Mouse (Mus musculus): ENCODE data around the gene Trpc4ap. TPM values are rescaled to one million over a fixed set of nuclear protein-coding genes. Genes with fewer than 3 reads are reported as not detected.
A peak's percentile ranks its signal among the peaks of the same experiment; 100 is the strongest.
"Not testable (repeated sequence)": the region's sequence is repeated elsewhere in the genome, so short reads cannot be mapped to it uniquely, and the experiment has no call there.

The Trpc4ap gene
- total RNA-seq, 4 experiments from 2014 or later = 158 to 175 (median 167) TPM

DNA sequence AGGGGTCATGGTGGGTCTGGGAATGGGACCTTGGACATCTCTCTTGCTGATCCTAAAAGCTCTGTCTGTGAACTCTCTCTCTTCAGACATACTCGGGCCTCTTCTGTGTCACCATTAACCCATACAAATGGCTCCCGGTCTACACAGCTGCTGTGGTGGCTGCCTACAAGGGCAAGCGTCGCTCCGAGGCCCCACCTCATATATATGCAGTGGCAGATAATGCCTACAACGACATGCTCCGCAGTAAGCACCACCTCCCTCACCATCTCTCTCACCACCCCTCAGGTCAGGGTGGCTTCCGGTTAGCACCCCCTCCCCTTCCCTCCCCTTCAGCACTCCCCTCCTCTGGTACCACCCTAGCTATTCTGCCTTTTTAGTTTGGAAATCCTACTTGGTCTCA lies 78.2 kb downstream of the Trpc4ap start:
- no peak for DNase-seq (ENCODE audit: low spot score in 2 of 2)

DNA sequence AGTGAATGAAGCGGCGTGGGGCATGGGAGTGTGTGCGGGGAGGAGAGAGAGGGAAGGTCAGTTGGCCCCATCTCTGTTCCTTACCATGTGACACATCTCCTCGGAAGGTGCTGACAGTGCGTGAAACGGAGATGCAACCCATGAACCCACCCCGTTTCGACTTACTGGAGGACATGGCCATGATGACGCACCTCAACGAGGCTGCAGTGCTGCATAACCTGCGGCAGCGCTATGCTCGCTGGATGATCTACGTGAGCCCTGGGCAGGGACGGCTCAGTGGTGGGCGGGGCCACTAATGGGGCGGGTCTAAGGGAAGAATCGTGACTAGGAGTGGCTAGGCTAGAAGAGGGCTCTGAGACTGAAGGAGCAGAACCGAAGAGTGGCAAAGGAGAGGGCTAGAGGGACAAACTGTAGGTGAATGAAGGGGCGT lies 78.8 kb downstream of the Trpc4ap start:
- no peak for DNase-seq (ENCODE audit: low spot score in 2 of 2)

DNA sequence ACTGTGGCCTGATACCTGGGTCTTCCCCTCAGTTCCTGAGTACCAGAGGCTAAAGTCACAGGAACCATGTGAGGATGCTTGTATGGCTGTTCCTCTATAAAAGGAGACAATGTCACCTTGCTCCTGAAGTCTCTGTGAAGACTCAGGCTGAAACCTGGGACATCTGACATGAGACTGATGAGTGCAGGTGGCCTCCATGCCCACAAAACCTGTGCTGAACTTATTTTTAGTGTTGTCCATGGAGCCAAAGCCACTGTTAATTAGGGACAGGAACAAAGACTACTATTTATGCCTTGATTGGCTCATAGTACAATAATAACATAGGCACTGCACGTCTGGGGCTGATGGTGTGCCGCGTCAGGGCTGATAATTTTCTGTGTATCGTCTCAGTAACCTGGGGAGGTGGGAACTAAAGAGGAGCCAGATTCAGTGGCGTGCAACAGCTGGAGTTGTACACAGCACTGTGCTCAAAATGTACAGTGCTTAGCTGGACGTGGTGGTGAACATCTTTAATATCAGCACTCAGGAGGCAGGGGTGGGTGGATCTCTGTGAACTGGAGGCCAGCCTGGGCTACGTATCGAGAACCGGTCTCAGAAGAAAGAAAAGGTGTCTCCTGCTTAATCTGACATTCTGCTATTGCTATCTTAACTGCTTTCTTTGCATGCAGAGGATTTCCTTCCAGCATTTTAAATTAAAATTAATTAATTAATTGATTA lies 80.2 kb downstream of the Trpc4ap start:
- no peak for DNase-seq (ENCODE audit: low spot score in 2 of 2)

DNA sequence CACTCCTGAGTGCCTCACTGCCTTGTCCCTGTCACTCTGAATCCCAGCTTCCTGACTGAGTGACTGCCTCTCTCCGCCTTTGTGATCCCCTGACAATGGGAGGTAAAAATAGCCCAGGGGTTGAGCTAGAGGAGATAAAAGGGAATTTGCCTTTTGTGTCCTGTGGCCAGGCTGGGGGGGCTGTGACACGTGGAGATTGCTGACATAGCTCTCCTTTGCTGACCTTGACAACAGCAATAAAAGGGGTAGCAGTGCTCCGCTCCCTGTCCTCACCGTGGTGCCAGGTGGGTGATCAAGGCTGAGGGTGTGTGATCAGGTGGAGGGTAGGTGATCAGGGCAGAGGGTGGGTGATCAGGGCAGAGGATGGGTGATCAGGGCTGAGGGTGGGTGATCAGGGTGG lies 81.2 kb downstream of the Trpc4ap start, which contains the start of gene Myh7b:
TSS of gene Myh7b (plus strand) at position 235 of the 400 bp plus-strand sequence.
- no peak for DNase-seq (ENCODE audit: low spot score in 2 of 2)

- DNase-seq (ENCODE audit: low spot score in 2 of 2) = peak; percentile 57 to 72
Observed at GRCm38 (mm10) chr2:155606360-155606759, 85.8 kb downstream of the Trpc4ap start.

GRCm38 (mm10) chr2:155605236-155605589 lies 87.0 kb downstream of the Trpc4ap start:
- DNase-seq (ENCODE audit: low spot score in 2 of 2) = not testable (repeated sequence)

DNA sequence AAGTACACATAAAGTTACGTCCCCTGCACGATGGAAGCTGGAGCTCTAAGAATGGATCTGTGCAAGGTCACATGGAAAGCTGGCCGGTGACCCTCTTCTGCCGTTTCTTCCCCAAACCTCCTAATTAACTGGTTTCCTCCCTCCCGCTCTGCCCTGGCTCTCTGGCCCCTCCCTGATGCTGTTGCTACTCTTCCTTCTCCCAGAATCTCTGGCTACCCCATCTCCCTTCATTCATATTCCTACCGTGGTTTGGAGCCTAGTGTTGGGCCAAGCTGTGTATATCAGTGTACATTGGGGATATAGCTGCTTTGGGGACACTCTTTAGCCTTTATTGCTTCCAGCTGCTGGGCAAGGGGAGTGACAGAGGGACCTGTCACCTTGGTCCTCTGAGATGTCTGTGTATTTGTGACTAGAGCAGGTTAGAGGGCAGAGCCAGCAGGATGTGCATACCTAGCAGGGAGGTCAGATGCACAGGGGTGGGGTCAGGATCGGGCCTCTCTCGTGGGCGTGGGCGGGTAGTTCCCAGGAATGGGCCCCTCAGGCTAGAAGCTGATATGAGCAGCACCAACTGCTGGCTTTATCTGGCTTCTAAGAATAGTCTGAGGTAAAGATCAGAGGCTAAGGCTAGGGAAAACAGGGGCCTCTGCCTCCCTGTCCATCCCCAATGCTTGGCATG lies 87.5 kb downstream of the Trpc4ap start:
- no peak for DNase-seq (ENCODE audit: low spot score in 2 of 2)

GRCm38 (mm10) chr2:155603707-155604106 lies 88.5 kb downstream of the Trpc4ap start:
- DNase-seq (ENCODE audit: low spot score in 2 of 2) = no peak

DNA sequence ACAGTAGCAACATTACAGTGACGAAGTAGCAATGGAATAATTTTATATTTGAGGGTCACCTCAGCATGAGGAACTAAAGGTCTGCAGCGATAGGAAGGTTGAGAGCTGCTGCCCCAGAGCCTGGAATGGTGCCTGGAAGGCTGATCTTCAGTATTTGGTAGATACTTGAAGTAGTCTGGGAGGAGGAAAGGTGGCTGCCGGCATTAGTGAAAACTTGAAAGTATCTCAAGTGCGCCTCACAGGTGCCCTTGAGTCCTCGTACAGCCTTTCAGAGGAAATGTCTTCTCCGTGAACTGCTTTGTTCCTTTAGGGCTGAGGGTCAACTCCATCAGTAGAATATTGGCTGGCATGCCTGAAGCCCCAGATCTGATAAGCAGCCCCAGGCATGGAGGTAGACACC lies 96.7 kb downstream of the Trpc4ap start:
- DNase-seq (ENCODE audit: low spot score in 2 of 2) = no peak

- DNase-seq (ENCODE audit: low spot score in 2 of 2) = no peak
Observed at GRCm38 (mm10) chr2:155592854-155593283, 99.3 kb downstream of the Trpc4ap start.

DNA sequence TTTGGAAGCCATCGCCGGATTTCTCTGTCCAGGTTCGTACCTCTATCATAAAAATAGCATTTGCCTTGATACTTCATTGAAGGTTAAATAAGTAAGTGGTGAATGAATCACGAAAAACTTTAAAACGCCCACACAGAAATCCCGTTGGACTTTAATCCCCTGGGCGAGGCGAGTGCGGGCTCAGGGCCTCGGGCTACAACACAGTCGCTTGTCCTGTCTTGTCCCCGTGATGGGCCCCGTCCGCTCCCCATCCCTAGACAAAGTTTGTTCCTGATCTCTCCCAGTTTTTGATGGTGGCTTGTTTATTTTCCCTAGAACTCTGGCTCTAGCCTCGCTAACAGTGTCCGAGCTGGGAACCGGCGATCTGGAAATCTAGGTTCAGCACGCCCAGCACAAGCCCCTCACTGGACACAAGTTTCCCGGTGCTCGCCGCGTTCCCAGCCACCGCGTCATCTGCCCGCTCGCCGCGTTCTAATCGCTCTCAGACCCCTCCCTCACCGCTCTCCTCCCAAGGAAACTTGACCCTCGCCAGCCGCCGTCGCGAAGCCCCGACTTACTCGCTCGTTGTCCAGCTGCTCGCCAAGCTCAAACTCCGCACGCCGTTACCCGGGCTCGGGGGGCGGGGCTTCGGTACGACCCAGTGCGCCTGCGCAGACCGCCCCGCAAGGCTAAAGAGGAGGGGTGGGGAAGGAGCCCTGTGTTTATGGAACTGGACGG lies 99.9 kb downstream of the Trpc4ap start, which contains the start of gene Gss:
TSS of gene Gss (minus strand) at position 674 of the 717 bp plus-strand sequence.
- DNase-seq (ENCODE audit: low spot score in 2 of 2) = peak; percentile 96 to 98

DNA sequence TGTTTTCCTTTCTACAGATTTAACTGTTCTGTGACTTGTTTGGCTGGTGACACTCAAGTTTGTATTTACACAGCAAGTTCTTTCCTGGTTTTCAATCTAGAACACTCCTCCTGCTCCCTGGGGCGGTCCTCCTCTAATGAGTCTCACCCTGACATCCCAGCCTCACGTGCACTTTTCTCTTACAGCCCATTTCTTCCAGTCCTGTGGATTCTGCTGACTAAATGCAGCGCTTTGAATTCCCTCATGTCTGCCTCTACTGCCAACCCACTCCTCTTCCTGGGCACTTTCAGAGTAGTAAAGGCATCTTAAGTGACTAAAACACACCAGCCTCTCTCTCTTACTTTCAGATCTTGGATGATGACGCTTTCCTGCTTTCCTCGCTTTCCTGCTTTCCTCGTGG lies 100.5 kb downstream of the Trpc4ap start:
- no peak for DNase-seq (ENCODE audit: low spot score in 2 of 2)

DNA sequence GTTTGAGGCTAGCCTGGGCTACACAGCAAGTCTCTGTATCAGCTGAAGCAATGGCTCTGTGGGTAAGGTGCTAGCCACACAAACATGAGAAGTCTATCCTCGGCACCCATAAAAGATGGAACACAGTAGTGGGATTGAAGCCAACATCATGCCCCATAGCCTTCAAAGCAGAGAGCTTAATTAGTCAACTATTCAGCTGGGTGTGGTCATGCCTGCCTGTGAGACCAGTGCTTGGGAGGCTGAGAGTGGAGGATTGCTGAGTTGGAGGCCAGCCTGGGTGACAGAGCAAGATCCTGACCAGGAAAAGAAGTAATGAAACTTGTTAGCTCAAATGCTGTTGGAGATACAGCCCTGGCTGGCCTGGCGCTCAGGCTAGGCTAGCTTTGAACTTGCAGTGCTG lies 101.3 kb downstream of the Trpc4ap start:
- DNase-seq (ENCODE audit: low spot score in 2 of 2) = no peak

DNA sequence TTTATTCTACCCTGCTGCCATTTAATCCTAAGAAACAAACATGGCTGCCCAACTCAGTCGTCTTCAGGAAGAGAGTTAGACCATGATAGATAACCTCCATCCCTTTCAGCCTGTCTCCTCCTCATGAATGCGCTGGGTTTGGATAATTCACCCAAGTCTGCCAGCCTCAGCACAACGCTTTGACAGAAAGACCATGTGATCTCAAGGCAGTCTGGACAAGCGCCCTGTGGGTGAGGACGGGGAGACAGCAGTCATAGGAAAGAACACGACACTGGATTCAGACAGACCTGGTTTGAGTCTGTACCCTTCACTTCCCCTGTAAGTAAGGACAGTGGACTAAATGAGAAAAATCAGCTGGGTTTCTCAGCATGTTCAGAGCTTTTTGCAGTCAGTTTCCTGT lies 102.7 kb downstream of the Trpc4ap start:
- DNase-seq (ENCODE audit: low spot score in 2 of 2) = no peak

DNA sequence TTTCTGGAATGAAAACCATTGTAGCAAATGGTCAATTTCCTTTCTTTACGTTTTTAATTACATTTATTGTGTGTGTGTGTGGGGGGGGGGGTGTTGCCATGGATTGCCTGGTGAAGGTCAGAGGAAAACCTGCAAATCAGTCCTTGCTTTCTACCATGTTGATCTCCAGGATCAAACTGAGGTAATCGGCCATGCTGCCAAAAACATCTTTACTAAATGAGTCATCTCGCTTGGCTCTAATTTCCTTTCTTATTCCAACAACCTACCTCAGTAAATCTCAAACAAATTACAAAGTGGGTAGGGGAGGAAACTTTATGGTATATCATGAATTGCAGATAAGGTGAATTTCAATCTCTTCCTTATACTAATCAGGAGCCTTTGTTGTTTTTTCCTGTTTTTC lies 104.0 kb downstream of the Trpc4ap start:
- no peak for DNase-seq (ENCODE audit: low spot score in 2 of 2)

DNA sequence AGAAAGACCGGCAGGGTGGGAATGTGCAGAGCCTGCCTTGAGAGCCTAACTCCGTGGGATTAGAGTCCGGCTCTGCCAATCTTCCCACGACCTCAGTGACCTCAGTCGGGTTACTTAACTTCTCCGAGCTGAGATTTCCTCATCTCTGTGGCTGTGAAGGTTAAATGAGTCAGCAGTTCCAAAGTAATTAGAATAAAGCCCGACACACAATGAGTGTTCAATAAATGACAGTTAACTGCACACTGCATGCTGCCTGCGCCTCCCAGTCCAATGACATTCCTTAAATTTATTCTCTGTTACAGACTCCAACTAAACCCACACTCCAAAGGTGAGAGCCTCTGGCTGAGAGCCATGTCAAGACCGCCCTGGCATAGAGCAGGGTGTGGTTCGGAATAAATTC lies 106.7 kb downstream of the Trpc4ap start:
- DNase-seq (ENCODE audit: low spot score in 2 of 2) = no peak

DNA sequence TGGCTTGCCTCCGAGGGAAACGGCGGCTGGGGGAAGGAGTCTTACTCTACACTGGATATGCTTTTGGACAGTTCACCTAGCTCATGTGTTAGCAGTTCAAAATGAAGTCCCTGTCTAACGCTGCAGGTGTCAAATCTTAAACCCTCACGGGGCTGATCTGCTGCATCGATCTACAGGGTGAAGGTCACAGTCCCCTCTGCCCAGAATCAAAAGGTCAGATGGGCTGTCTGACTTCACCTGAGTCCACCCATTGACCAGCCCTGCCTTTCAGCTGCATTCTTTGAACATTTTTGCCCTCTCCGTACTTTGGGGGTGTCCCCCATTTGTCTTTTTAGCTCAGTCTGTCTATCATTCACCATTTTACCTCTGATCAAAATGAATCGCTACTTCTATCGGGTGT lies 107.1 kb downstream of the Trpc4ap start:
- no peak for DNase-seq (ENCODE audit: low spot score in 2 of 2)

Small RNA genes within 50 kb of the gene (microRNA-seq; reads per million reads assigned to microRNA genes)
- 14.4 to 14.7 reads per million in 2 experiments for gene Mir499

Other genes with a start within 250 kb of the Trpc4ap start
- gene Ncoa6, start 218.5 kb downstream of the Trpc4ap start, total RNA-seq (2022) = 10 to 100 TPM; 58.1 to 63.8 (median 62.3) TPM
- 10 to 100 TPM; 61.2 to 72.6 (median 61.8) TPM for gene Acss2, start 174.4 kb downstream of the Trpc4ap start, total RNA-seq (2022)
- gene Ggt7, start 174.1 kb downstream of the Trpc4ap start, total RNA-seq (2022) = 100 to 1,000 TPM; 112 to 119 (median 115) TPM
- 10 to 100 TPM; 21.4 to 26.8 (median 22.2) TPM for gene Gss, start 99.6 kb downstream of the Trpc4ap start, total RNA-seq (2022)
- 1 to 10 TPM; 2.6 to 6.0 (median 4.5) TPM for gene Myh7b, start 81.2 kb downstream of the Trpc4ap start, total RNA-seq (2022)
- 10 to 100 TPM; 23.9 to 33.5 (median 27.8) TPM for gene Edem2, start 37.1 kb upstream of the Trpc4ap start, total RNA-seq (2022)
- not detected for gene Gm17581, start 43.5 kb upstream of the Trpc4ap start, total RNA-seq (2022)
- 1 to 10 TPM in 3 of 4 experiments, under 1 TPM in 1; 0.85 to 2.6 (median 1.3) TPM for gene Procr, start 58.7 kb upstream of the Trpc4ap start, total RNA-seq (2022)
- gene Mmp24, start 83.0 kb upstream of the Trpc4ap start, total RNA-seq (2022) = 10 to 100 TPM; 30.6 to 40.1 (median 35.6) TPM
- gene BC029722, start 127.0 kb upstream of the Trpc4ap start, total RNA-seq (2022) = 10 to 100 TPM; 54.2 to 56.6 (median 55.9) TPM
- gene Eif6, start 134.5 kb upstream of the Trpc4ap start, total RNA-seq (2022) = 10 to 100 TPM; 53.8 to 72.8 (median 66.9) TPM
- gene Fam83c, start 142.5 kb upstream of the Trpc4ap start, total RNA-seq (2022) = not detected
- 10 to 100 TPM; 76.5 to 83.3 (median 78.3) TPM for gene Uqcc1, start 237.9 kb upstream of the Trpc4ap start, total RNA-seq (2022)
- not detected for gene Gm15557, start 248.3 kb upstream of the Trpc4ap start, total RNA-seq (2022)

Measured in layer of hippocampus, adult 8-10 months (tissue).